Comparison of ENCODE assay signal across 8 mouse cellular contexts in the genomic region with DNA sequence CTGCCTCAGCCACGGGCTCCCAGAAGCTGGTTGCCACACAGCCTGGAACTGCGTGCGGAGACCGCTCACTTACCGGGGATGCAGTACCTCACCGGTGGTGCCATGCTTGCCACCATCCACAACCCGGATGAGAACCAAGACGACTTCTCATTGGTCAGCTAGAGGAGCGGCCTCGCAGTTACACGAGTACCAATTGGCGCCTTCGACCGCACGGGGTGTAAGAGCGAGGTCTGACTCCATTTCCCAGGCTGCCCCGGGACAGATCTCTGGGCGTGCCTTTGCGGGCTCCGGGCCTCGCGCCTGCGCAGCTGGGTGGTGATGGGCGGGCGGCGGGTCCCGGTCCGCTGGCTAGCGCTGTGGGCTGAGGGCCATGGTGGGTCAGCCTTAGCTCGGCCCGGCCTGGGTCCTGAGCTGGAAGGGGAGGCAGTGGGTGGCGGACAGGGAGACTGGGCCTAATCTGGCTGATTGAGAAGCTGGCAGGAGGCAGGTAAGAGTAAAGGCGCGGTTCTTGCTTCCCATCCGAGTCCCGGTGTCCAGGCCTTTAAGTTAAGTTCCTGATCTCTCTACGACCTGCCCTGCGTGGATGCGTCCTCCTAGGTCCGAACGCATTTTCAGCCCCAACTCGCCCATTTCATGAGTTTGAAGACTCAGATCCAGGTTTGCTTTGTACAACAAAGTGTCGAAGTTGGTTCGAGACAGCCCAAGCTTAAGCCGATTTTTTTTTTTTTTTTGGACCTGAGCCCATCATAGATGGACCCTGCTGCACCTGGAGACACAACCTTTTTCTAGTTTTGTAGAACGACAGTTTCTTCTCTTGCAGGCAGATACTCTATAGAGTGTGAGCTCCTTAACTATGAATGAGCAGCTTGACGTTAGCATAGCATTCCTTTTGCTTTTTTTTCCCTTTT. TPM values are rescaled to one million over a fixed set of nuclear protein-coding genes. Genes with fewer than 3 reads are reported as not detected.
A peak's percentile ranks its signal among the peaks of the same experiment; 100 is the strongest.
DNase-seq lines count a peak whose midpoint lies in the region; ATAC-seq and TF ChIP-seq lines count a peak whose summit lies in the region.

A gene (minus strand): TSS at position 245 of the 908 bp plus-strand sequence.
A gene (plus strand): TSS at position 302 of the 908 bp plus-strand sequence.

- peak within 1 kb of the TSS; percentile 96 for H3K4me3 ChIP-seq in G1E (ENCODE audit: low read depth, low read length)
- H3K4me3 ChIP-seq in forebrain, embryonic 16.5 days (replicated peaks; ENCODE audit: low read length) = peak within 1 kb of the TSS; percentile 97
- H3K4me3 ChIP-seq in layer of hippocampus, adult 2 months = peak within 1 kb of the TSS; percentile 84
- peak within 1 kb of the TSS; percentile 93 for H3K4me3 ChIP-seq in lung, embryonic 14.5 days (ENCODE audit: low read depth, low read length)
- peak within 1 kb of the TSS; percentile 92 for H3K4me3 ChIP-seq in olfactory bulb, adult 2 months (ENCODE audit: insufficient read depth, low read depth, low read length)
- peak within 1 kb of the TSS; percentile 97 for H3K4me3 ChIP-seq in thymus, adult 2 months (ENCODE audit: control insufficient read depth, insufficient read depth, low read length)

- peak; percentile 100 for DNase-seq in G1E (ENCODE audit: low spot score)
- DNase-seq in cerebellum, adult 18-20 months = peak; percentile 98 to 99
- DNase-seq in heart, postnatal 36 days = peak; percentile 97 to 98
- peak; percentile 99 for DNase-seq in layer of hippocampus, adult 2 months (ENCODE audit: low spot score in 2 of 2)
- peak; percentile 99 for DNase-seq in lung, embryonic 14.5 days
- peak; percentile 98 for DNase-seq in thymus, adult 2 months

- TF ChIP-seq POLR2A in olfactory bulb, adult 2 months (IDR thresholded peaks at IDR 0.05; ENCODE audit: insufficient read depth, low read depth, low read length) = peak; percentile 79
- TF ChIP-seq POLR2A in thymus, adult 2 months (IDR thresholded peaks at IDR 0.05; ENCODE audit: control insufficient read depth, extremely low read depth, insufficient read depth, low read length, poor library complexity) = peak; percentile 65; the same call in 1 of the 2 replicates

- peaks cover 36% of the 10 kb centered on the region for H3K4me1 ChIP-seq in G1E (ENCODE audit: insufficient read depth, low read depth, low read length)
- H3K4me1 ChIP-seq in forebrain, embryonic 16.5 days (replicated peaks; ENCODE audit: control insufficient read depth, insufficient read depth, low read length) = peaks cover 19% of the 10 kb centered on the region
- peaks cover 13% of the 10 kb centered on the region for H3K4me1 ChIP-seq in lung, embryonic 14.5 days (ENCODE audit: insufficient read depth)
- H3K4me1 ChIP-seq in olfactory bulb, adult 2 months (ENCODE audit: control insufficient read depth, insufficient read depth, low read length) = peaks cover 3% of the 10 kb centered on the region; the same call in 1 of the 2 replicates
- H3K4me1 ChIP-seq in thymus, adult 2 months (replicated peaks; ENCODE audit: control insufficient read depth, insufficient read depth, low read length) = peaks cover 3% of the 10 kb centered on the region

- H3K27me3 ChIP-seq in G1E (ENCODE audit: insufficient read depth, low read length) = no peaks in the 10 kb centered on the region
- no peaks in the 10 kb centered on the region for H3K27me3 ChIP-seq in forebrain, embryonic 16.5 days (replicated peaks; ENCODE audit: control insufficient read depth, insufficient read depth, low read length)
- H3K27me3 ChIP-seq in lung, embryonic 14.5 days (ENCODE audit: insufficient read depth, low read length) = no peaks in the 10 kb centered on the region
- H3K27me3 ChIP-seq in thymus, adult 2 months (ENCODE audit: control insufficient read depth, insufficient read depth, low read length) = no peaks in the 10 kb centered on the region

- WGBS in forebrain, embryonic 16.5 days = under 1% methylated on average over 47 of the region's 47 CpGs
- under 1% methylated on average over 47 of the region's 47 CpGs for WGBS in lung, embryonic 14.5 days
- under 1% methylated on average over 47 of the region's 47 CpGs for WGBS in olfactory bulb, adult 2 months
- under 1% methylated on average over 47 of the region's 47 CpGs for WGBS in thymus, adult 2 months

- H3K9ac ChIP-seq in forebrain, embryonic 16.5 days (replicated peaks; ENCODE audit: low read depth, low read length) = peak within 1 kb of the TSS; percentile 88
- peak within 1 kb of the TSS; percentile 75 for H3K9ac ChIP-seq in lung, embryonic 14.5 days

- intact Hi-C loops in heart, postnatal 36 days (cut with DNase I) = loop anchor here (1.0 to 10.0 kb wide), 3 partner anchors 21 to 91 kb away; no protein-coding TSS in a partner anchor

- peaks cover 60% of the 10 kb centered on the region for H3K36me3 ChIP-seq in G1E (replicated peaks)
- H3K36me3 ChIP-seq in forebrain, embryonic 16.5 days (ENCODE audit: control insufficient read depth, insufficient read depth) = peaks cover 5% of the 10 kb centered on the region
- peaks cover 41% of the 10 kb centered on the region for H3K36me3 ChIP-seq in lung, embryonic 14.5 days (ENCODE audit: insufficient read depth)
- 0 out of 2 replicates have a peak, but pooled peaks cover 4% of the 10 kb centered on the region for H3K36me3 ChIP-seq in thymus, adult 2 months (ENCODE audit: control insufficient read depth, insufficient read depth, low read length)

- peak; percentile 99 for ATAC-seq in G1E (ENCODE audit: extremely low read depth, insufficient number of reproducible peaks, low FRiP score, poor library complexity, severe bottlenecking)
- ATAC-seq in forebrain, embryonic 16.5 days = peak; percentile 100
- peak; percentile 100 for ATAC-seq in lung, embryonic 14.5 days (ENCODE audit: insufficient read depth)

- H3K4me2 ChIP-seq in forebrain, embryonic 16.5 days (ENCODE audit: low read length) = peak within 1 kb of the TSS; percentile 93
- H3K4me2 ChIP-seq in lung, embryonic 14.5 days = peak within 1 kb of the TSS; percentile 86

- no peak for TF ChIP-seq CTCF in G1E (IDR thresholded peaks at IDR 0.05; ENCODE audit: low read depth, low read length)
- peak; percentile 25 for TF ChIP-seq CTCF in layer of hippocampus, adult 2 months (conservative IDR thresholded peaks at IDR 0.05)
- no peak for TF ChIP-seq CTCF in lung, embryonic 14.5 days (IDR thresholded peaks at IDR 0.05; ENCODE audit: low read depth)
- TF ChIP-seq CTCF in olfactory bulb, adult 2 months (IDR thresholded peaks at IDR 0.05; ENCODE audit: insufficient read depth, low read depth, low read length) = no peak
- 0 out of 2 replicates have a peak, but pooled peaks have one; percentile 42 for TF ChIP-seq CTCF in thymus, adult 2 months (IDR thresholded peaks at IDR 0.05; ENCODE audit: borderline replicate concordance, control insufficient read depth, extremely low read depth, insufficient read depth, low read length, poor library complexity)

- H3K27ac ChIP-seq in forebrain, embryonic 16.5 days (ENCODE audit: low read length) = peak within 1 kb of the TSS; percentile 31
- peak within 1 kb of the TSS; percentile 86 for H3K27ac ChIP-seq in layer of hippocampus, adult 2 months
- H3K27ac ChIP-seq in lung, embryonic 14.5 days (ENCODE audit: low read depth) = peak within 1 kb of the TSS; percentile 37
- H3K27ac ChIP-seq in olfactory bulb, adult 2 months (ENCODE audit: insufficient read depth, low read depth, low read length) = no peak within 1 kb of the TSS
- H3K27ac ChIP-seq in thymus, adult 2 months (ENCODE audit: control insufficient read depth, insufficient read depth, low read length) = peak within 1 kb of the TSS; percentile 67

- H3K9me3 ChIP-seq in G1E (replicated peaks) = no peaks in the 10 kb centered on the region
- no peaks in the 10 kb centered on the region for H3K9me3 ChIP-seq in forebrain, embryonic 16.5 days (ENCODE audit: control insufficient read depth, low read length)
- no peaks in the 10 kb centered on the region for H3K9me3 ChIP-seq in lung, embryonic 14.5 days (ENCODE audit: low read depth, low read length)

RNA-seq across cellular contexts. Expression of the first gene that starts in this region (rescaled TPM):
- total RNA-seq in G1E (2014; fragmentation: Nextera tagmentation) = 81.0 and 95.9 TPM in 2 replicates
- 50.2 and 52.2 TPM in 2 replicates for total RNA-seq in G1E (2017)
- 20.3 and 29.3 TPM in 2 replicates for polyA plus RNA-seq in G1E (2012)
- 71.0 and 72.3 TPM in 2 replicates for polyA plus RNA-seq in forebrain, embryonic 16.5 days (2015; fragmentation: Nextera tagmentation; extraction: Ambion mirVana)
- total RNA-seq in heart, postnatal 36 days (2021) = 10 to 100 TPM; 12.9 to 14.0 TPM
- total RNA-seq in layer of hippocampus, adult 2 months (2021) = 10 to 100 TPM; 27.6 to 35.4 TPM
- 84.5 and 93.0 TPM in 2 replicates for polyA plus RNA-seq in lung, embryonic 14.5 days (2014; fragmentation: Nextera tagmentation; extraction: Ambion mirVana)
- not detected in 2 replicates for polyA plus RNA-seq in olfactory bulb, adult 2 months (2012; ENCODE audit: insufficient read depth, insufficient read length, low replicate concordance, missing spikeins)
- 20.3 and 20.5 TPM in 2 replicates for polyA plus RNA-seq in thymus, adult 2 months (2012; rRNA removed)

RNA-seq across cellular contexts. Expression of the second gene that starts in this region (rescaled TPM):
- total RNA-seq in G1E (2014; fragmentation: Nextera tagmentation) (36.7 and 45.4 TPM in 2 replicates), G1E (2017) (27.8 and 29.7 TPM in 2 replicates)
- polyA plus RNA-seq in G1E (2012) = 25.6 and 34.0 TPM in 2 replicates
- polyA plus RNA-seq in forebrain, embryonic 16.5 days (2015; fragmentation: Nextera tagmentation; extraction: Ambion mirVana) = 90.2 and 99.3 TPM in 2 replicates
- 10 to 100 TPM; 16.2 to 17.4 TPM for total RNA-seq in heart, postnatal 36 days (2021)
- 10 to 100 TPM; 45.2 to 47.3 TPM for total RNA-seq in layer of hippocampus, adult 2 months (2021)
- 73.4 and 80.8 TPM in 2 replicates for polyA plus RNA-seq in lung, embryonic 14.5 days (2014; fragmentation: Nextera tagmentation; extraction: Ambion mirVana)
- not detected in 2 replicates for polyA plus RNA-seq in olfactory bulb, adult 2 months (2012; ENCODE audit: insufficient read depth, insufficient read length, low replicate concordance, missing spikeins)
- 162 and 176 TPM in 2 replicates for polyA plus RNA-seq in thymus, adult 2 months (2012; rRNA removed)

Comparison
In these comparisons a context has a peak if more than half of its experiments do, and no peak if none do; other contexts are left out.
1. RNA of the first gene that starts in this region (polyA plus RNA-seq): 84.5 to 93.0 TPM in lung, embryonic 14.5 days, 71.0 to 72.3 TPM in forebrain, embryonic 16.5 days, 20.3 to 29.3 TPM in G1E and 20.3 to 20.5 TPM in thymus, adult 2 months; not detected in olfactory bulb, adult 2 months; every median in the first group is over 10 times any median in the second.
2. RNA of the second gene that starts in this region (polyA plus RNA-seq): 162 to 176 TPM in thymus, adult 2 months, 90.2 to 99.3 TPM in forebrain, embryonic 16.5 days, 73.4 to 80.8 TPM in lung, embryonic 14.5 days and 25.6 to 34.0 TPM in G1E; not detected in olfactory bulb, adult 2 months; every median in the first group is over 10 times any median in the second.
3. CTCF ChIP-seq: peak in layer of hippocampus, adult 2 months (single experiment) and thymus, adult 2 months (single experiment); none in G1E (single experiment), lung, embryonic 14.5 days (single experiment) and olfactory bulb, adult 2 months (single experiment).
4. Peak in every context shown above with its lines, with median percentiles within 50 percentile points of each other: ATAC-seq, DNase-seq and H3K4me3 ChIP-seq.